Mouse (Mus musculus) hindbrain, postnatal 0 days (tissue): Measurements from ENCODE around the gene Brd2. TPM values are rescaled to one million over a fixed set of nuclear protein-coding genes. Genes with fewer than 3 reads are reported as not detected.

Source experiments
- ATAC-seq: fragments of 200-750 bp; cut with Nextera tagmentation; 2 replicates; pipeline ENCODE4 v1.8.0; 2017; ENCODE audit warnings: mild to moderate bottlenecking, moderate TSS enrichment, moderate library complexity
- DNase-seq: peaks from one replicate; pipeline ENCODE4 v3.0.0-alpha.2; 2015; ENCODE audit warnings: low spot score
- H3K27ac ChIP-seq: fragments of 300-500 bp; sonication (generic); 2 replicates; pipeline ENCODE4 v1.5.1; 2014; ENCODE audit warnings: mild to moderate bottlenecking
- H3K27me3 ChIP-seq: fragments of 300-500 bp; sonication (generic); 2 replicates; pipeline ENCODE4 v1.6.1; 2014; ENCODE audit warnings: low read length, mixed read lengths; ENCODE audit not compliant: insufficient read depth
- H3K36me3 ChIP-seq: fragments of 300-500 bp; sonication (generic); 2 replicates; pipeline ENCODE4 v1.6.1; 2014; ENCODE audit warnings: low read length, mixed read lengths; ENCODE audit not compliant: insufficient read depth
- H3K4me1 ChIP-seq: fragments of 300-500 bp; sonication (generic); 2 replicates; pipeline ENCODE4 v1.6.1; 2014; ENCODE audit warnings: antibody characterized with exemption, low read length, mixed read lengths; ENCODE audit not compliant: insufficient read depth
- H3K4me2 ChIP-seq: fragments of 300-500 bp; sonication (generic); 2 replicates; pipeline ENCODE4 v1.6.1; 2014; ENCODE audit warnings: low read depth, mild to moderate bottlenecking, low read length, moderate library complexity, mixed read lengths
- H3K4me3 ChIP-seq: fragments of 300-500 bp; sonication (generic); 2 replicates; pipeline ENCODE4 v1.5.1; 2014; ENCODE audit warnings: low read length
- H3K9ac ChIP-seq: fragments of 300-500 bp; sonication (generic); replicated peaks from 2 replicates; pipeline ENCODE4 v1.6.1; 2014; ENCODE audit warnings: mild to moderate bottlenecking, low read length, moderate library complexity, mixed read lengths
- H3K9me3 ChIP-seq: fragments of 300-500 bp; sonication (generic); 2 replicates; pipeline ENCODE4 v1.6.1; 2016; ENCODE audit warnings: low read length, mixed read lengths
- CTCF ChIP-seq: IDR thresholded peaks from 2 replicates; pipeline ENCODE4 v1.5.1; 2016; ENCODE audit warnings: antibody characterized with exemption, control low read depth, low read depth
- WGBS: fragments of 180-500 bp; shearing (Covaris S2); extraction: QIAGEN DNeasy Blood & Tissue Kit; methylation state at CpG from one replicate; pipeline ENCODE4 v1.1.7; 2014; 5-methylcytosine and 5-hydroxymethylcytosine counted together
- polyA plus RNA-seq: library from polyadenylated mRNA; unstranded; fragments of >200 nt; fragmentation: Nextera tagmentation; extraction: Ambion mirVana; gene quantifications from 2 replicates; pipeline ENCODE4 v1.2.1, GENCODE M21; 2015
- total RNA-seq: library from RNA; depleted of rRNA; stranded (reverse); fragments of >200 nt; gene quantifications from 2 replicates; pipeline ENCODE4 v1.2.3, GENCODE M21; 2014

The Brd2 gene
- total and polyA plus RNA-seq, 2 experiments from 2014 or later: 108 to 195 TPM

DNA sequence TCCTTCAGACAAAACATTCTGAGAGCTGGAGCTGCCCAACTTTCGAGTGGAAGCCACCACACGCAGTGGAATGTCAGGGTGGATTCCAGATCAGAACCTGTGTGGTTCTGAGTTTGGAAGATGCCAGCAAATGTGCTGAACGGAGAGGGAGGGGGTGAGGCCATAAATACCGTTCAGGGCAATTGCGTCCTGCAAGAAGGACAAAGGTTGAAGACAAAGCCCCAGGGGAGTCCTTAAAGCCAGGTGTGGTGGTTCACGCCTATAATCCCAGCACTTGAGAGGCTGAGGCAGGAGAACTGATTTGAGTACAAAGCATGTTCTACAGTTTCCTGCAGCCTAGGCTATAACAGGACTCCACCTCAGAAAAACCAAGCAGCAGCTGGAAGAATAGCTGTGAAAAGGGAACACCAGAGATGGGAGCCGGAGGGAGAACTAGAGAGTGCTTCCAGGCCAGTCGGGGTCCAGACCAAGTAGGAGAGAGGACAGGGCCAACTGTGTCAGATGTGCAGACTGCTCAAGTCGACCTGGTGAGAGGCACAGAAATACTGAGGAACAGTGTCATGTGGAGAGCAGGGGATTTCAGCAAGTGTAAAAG lies 4.5 kb upstream of the Brd2 start:
- no peaks in the 10 kb centered on the region for H3K36me3 ChIP-seq
- no peaks in the 10 kb centered on the region for H3K9me3 ChIP-seq
- H3K4me3 ChIP-seq: no peak overlapping the region
- no peaks in the 10 kb centered on the region for H3K4me1 ChIP-seq
- no peaks in the 10 kb centered on the region for H3K27me3 ChIP-seq
- H3K4me2 ChIP-seq: no peak overlapping the region
- DNase-seq (no peak), ATAC-seq (no peak)
- no peak overlapping the region for H3K9ac ChIP-seq
- H3K27ac ChIP-seq: no peak overlapping the region
- 65% methylated on average over 9 of the region's 9 CpGs for WGBS
- TF ChIP-seq CTCF: no peak

DNA sequence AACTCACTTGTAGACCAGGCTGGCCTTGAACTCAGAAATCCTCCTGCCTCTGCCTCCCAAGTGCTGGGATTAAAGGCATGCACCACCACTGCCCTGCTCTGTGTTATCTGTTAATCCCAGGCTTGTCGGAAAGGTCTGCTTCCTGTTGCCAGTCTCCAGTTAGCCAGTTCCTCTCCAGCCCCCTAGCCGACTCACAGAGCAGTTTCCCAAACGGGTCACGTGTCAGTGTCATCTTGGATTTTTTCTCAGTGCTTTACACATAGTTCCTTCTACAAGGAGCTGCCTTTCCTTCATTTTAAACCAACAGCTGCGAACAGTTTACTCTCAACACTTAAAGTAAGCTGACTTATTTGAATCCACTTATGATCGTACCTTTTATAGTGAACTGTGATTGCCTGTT lies 2.2 kb upstream of the Brd2 start:
- no peak overlapping the region for H3K4me2 ChIP-seq
- H3K27me3 ChIP-seq: no peaks in the 10 kb centered on the region
- H3K27ac ChIP-seq: no peak overlapping the region
- 82% methylated on average over 6 of the region's 6 CpGs for WGBS
- DNase-seq (no peak), ATAC-seq (no peak)
- no peaks in the 10 kb centered on the region for H3K9me3 ChIP-seq
- H3K4me3 ChIP-seq: no peak overlapping the region
- H3K36me3 ChIP-seq: no peaks in the 10 kb centered on the region
- H3K9ac ChIP-seq: no peak overlapping the region
- H3K4me1 ChIP-seq: no peaks in the 10 kb centered on the region
- no peak for TF ChIP-seq CTCF

DNA sequence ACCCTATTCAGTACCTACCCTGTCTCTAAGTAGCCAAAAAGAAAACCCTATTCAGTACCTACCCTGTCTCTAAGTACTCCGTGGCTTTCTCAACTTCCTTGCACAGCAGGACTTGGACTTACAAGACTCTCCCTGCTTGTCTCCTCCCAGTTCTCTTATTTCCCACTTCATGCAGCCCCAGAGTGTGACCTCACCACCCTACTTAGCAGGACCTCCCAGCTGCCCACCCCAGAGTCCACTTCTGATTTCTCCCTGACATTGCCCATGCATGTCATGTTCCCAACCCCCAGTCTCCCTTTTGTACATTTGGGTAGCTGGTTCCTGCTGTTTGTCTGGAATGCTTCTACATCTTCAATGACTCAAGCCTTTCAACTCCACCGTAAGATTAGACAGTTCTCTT lies 1.1 kb upstream of the Brd2 start:
- ATAC-seq (no peak), DNase-seq (peak; percentile 26)
- peak overlapping the region; percentile 95; the same call in 1 of the 2 replicates for H3K9ac ChIP-seq
- peak overlapping the region; percentile 98 for H3K4me2 ChIP-seq
- no peaks in the 10 kb centered on the region for H3K9me3 ChIP-seq
- H3K4me1 ChIP-seq: no peaks in the 10 kb centered on the region
- TF ChIP-seq CTCF: no peak
- no peaks in the 10 kb centered on the region for H3K36me3 ChIP-seq
- no peaks in the 10 kb centered on the region for H3K27me3 ChIP-seq
- peak overlapping the region; percentile 91 for H3K4me3 ChIP-seq
- 2% methylated on average over 2 of the region's 2 CpGs for WGBS
- peak overlapping the region; percentile 100; the same call in 1 of the 2 replicates for H3K27ac ChIP-seq

DNA sequence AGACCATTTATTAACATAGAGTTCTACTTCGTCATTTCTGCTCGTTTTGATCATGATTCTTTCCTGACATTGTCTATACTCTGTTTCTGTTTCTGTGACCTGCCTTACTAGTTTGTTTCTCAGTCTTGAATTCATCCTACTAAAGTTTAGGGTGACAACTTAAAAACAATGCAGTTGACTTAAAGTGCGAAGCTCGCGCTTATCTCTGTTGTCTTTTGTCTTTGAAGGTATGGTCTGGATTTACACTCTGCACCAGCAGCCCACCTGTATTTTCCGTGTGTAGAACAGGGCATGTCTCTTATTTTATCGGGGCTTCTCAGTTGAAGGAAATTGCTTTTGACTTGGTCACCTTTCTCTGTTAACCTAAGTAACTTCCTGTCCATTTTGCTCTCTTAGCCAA lies 677 bp upstream of the Brd2 start:
- WGBS: 1% methylated on average over 7 of the region's 7 CpGs
- no peaks in the 10 kb centered on the region for H3K27me3 ChIP-seq
- ATAC-seq (no peak), DNase-seq (no peak)
- TF ChIP-seq CTCF: no peak
- no peaks in the 10 kb centered on the region for H3K9me3 ChIP-seq
- H3K4me1 ChIP-seq: no peaks in the 10 kb centered on the region
- H3K4me3 ChIP-seq: peak overlapping the region; percentile 91
- peak overlapping the region; percentile 98 for H3K4me2 ChIP-seq
- peak overlapping the region; percentile 100 for H3K27ac ChIP-seq
- H3K36me3 ChIP-seq: no peaks in the 10 kb centered on the region
- peak overlapping the region; percentile 95 for H3K9ac ChIP-seq

DNA sequence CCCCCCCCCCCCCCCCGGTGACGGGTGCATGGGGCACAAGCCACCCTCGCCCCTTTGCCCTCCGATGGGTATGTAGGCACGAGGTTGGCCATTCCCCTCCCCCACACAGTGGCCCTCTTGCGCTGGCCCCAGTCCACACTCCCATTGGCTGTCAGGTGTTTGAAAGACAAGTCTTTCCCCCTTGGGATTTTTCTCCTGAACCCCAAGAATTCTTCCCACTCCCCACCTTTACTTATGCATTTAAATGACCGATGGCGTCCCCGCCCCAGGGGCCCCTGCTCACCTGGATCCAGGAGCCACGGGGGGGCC lies 601 bp downstream of the Brd2 start:
- ATAC-seq: no peak
- H3K27ac ChIP-seq: peak overlapping the region; percentile 100
- H3K36me3 ChIP-seq: peaks cover 3% of the 10 kb centered on the region; the same call in 1 of the 2 replicates
- H3K4me3 ChIP-seq: peak overlapping the region; percentile 91
- H3K9ac ChIP-seq: peak overlapping the region; percentile 95
- H3K4me1 ChIP-seq: 0 out of 2 replicates have a peak, but pooled peaks cover 3% of the 10 kb centered on the region
- H3K27me3 ChIP-seq: no peaks in the 10 kb centered on the region
- peak overlapping the region; percentile 98 for H3K4me2 ChIP-seq
- no peaks in the 10 kb centered on the region for H3K9me3 ChIP-seq
- 1% methylated on average over 7 of the region's 10 CpGs for WGBS
- no peak for TF ChIP-seq CTCF
- DNase-seq: peak; percentile 82

DNA sequence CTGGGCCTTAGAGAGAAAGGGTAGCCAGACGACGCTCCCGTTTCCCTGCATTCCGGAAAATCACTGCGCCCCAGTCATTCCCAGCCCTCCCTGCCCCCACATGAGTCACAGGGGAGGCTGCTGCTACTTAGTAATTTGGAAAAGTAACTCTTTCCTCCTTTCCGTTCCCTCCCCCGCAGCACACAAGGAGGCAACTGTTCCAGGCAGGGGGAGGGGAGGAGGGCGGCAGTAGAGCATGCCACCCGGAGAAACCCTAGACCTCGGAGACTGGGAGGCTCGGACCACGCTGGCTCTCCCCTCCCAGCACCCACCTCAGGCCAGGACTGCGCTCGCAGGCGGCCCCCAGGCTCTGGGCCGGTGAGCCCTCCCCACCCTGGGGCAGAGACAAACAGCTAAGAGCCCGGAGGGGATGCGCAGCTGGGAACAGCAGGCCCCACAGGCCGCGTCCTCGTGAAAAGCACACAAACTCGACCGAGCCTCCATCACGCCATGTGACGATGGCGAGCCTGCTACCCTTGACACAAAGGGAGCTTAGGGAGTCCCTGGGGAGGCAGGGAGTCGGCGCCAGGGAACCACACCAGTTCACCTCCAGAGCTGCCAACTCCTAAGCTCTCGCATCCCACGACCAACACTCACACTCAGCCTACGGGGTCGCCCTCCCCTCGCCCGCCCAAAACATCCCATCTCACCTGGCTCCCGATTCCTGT lies 1.1 kb downstream of the Brd2 start:
- Histone ChIP-seq H3K27me3 (no peaks in the 10 kb centered on the region), H3K4me1 (peaks cover 7% of the 10 kb centered on the region; the same call in 1 of the 2 replicates), H3K36me3 (peaks cover 8% of the 10 kb centered on the region; the same call in 1 of the 2 replicates), H3K9me3 (no peaks in the 10 kb centered on the region), H3K4me2 (peak overlapping the region; percentile 98), H3K9ac (peak overlapping the region; percentile 95), H3K27ac (peak overlapping the region; percentile 100), H3K4me3 (peak overlapping the region; percentile 91)
- TF ChIP-seq CTCF: no peak
- DNase-seq: peak; percentile 86
- under 1% methylated on average over 32 of the region's 35 CpGs for WGBS
- peak; percentile 48 for ATAC-seq

DNA sequence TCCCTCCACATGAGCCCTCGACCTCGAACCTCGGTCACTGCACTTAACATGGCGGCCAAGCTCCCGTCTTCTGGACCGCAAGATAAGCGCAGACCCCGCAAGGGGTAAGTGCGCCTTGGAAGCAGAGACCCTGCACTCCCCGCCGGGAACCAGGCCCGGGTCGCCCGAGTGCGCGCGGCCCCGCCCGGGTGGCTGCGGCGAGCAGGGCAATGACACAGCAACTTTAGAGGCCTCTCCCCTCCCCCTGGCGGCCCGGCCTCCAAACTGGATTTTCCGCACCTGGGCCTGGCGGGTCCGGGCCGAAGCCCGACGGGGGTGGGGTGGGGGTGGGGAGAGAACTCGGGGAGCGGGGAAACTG lies 1.6 kb downstream of the Brd2 start:
- Histone ChIP-seq H3K27ac (peak overlapping the region; percentile 100), H3K27me3 (no peaks in the 10 kb centered on the region), H3K9ac (peak overlapping the region; percentile 95), H3K4me1 (peaks cover 7% of the 10 kb centered on the region; the same call in 1 of the 2 replicates), H3K4me2 (peak overlapping the region; percentile 98), H3K36me3 (peaks cover 12% of the 10 kb centered on the region; the same call in 1 of the 2 replicates), H3K4me3 (peak overlapping the region; percentile 91), H3K9me3 (no peaks in the 10 kb centered on the region)
- ATAC-seq (peak; percentile 0; the same call in 1 of the 2 replicates), DNase-seq (peak; percentile 81)
- no peak for TF ChIP-seq CTCF
- WGBS: 0% methylated on average over 30 of the region's 31 CpGs
